Mouse (Mus musculus) cortical plate, adult 2 months (tissue): ENCODE data around the gene Serpinb1a.

Source experiments
- CTCF ChIP-seq: fragments of 200-500 bp; IDR thresholded peaks from 2 replicates; pipeline ENCODE4 v1.5.1; 2011; ENCODE audit warnings: mild to moderate bottlenecking, control low read depth, low read length; ENCODE audit not compliant: insufficient read depth; ENCODE audit errors: extremely low read depth
- POLR2A ChIP-seq: fragments of 200-500 bp; IDR thresholded peaks from 2 replicates; pipeline ENCODE4 v1.6.1; 2011; ENCODE audit warnings: mild to moderate bottlenecking, low read length, control low read depth; ENCODE audit not compliant: insufficient read depth; ENCODE audit errors: extremely low read depth

GRCm38 (mm10) chr13:32831505-32832273 lies 19.3 kb downstream of the Serpinb1a start:
- no peak for TF ChIP-seq CTCF
- no peak for TF ChIP-seq POLR2A
